Mouse (Mus musculus): ENCODE measurements at regions not wholly inside any gene's neighbourhood (a gene's known extent, or its start where the extent isn't known, plus 50 kb on each side); places are given as distances from the start of the nearest gene placed in this dataset.

DNA sequence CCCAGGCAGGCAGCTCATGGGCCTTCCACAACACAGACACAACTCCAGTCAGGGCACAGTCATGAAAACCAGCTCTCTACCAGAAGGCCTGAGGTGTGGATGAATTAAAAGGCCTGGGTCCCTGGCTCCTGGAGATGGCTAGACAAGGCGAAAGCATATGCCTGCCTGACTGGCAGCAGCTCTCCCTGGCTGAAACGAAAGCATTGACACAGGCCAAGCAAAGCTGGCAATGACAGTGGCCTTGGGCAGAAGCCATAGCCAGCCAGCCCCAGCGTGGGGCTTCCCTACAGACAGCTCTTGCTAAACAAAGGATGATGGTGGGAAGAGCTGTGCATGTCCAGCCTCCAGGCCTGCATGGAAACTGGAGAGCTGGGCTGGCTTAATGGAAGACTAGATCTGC, 396.9 kb upstream of the Clint1 start:
- H3K9ac ChIP-seq (replicated peaks; ENCODE audit: low read depth, low read length) = no peak overlapping the region
- H3K9me3 ChIP-seq (ENCODE audit: control insufficient read depth, low read depth, low read length) = no peaks in the 10 kb centered on the region
- H3K27me3 ChIP-seq (ENCODE audit: control insufficient read depth, insufficient read depth, low read length) = no peaks in the 10 kb centered on the region
- no peak for ATAC-seq (ENCODE audit: insufficient number of reproducible peaks, insufficient read depth, low FRiP score, low read depth)
- H3K4me1 ChIP-seq (ENCODE audit: control insufficient read depth, insufficient read depth, low read length) = no peaks in the 10 kb centered on the region
- WGBS = 79% methylated on average over 3 of the region's 3 CpGs
- no peak overlapping the region for H3K4me2 ChIP-seq (replicated peaks; ENCODE audit: low read depth, low read length)
- H3K4me3 ChIP-seq (ENCODE audit: low read depth, low read length) = no peak overlapping the region
- no peak overlapping the region for H3K27ac ChIP-seq (ENCODE audit: low read length)
- no peaks in the 10 kb centered on the region for H3K36me3 ChIP-seq (ENCODE audit: control insufficient read depth, insufficient read depth, low read length)

DNA sequence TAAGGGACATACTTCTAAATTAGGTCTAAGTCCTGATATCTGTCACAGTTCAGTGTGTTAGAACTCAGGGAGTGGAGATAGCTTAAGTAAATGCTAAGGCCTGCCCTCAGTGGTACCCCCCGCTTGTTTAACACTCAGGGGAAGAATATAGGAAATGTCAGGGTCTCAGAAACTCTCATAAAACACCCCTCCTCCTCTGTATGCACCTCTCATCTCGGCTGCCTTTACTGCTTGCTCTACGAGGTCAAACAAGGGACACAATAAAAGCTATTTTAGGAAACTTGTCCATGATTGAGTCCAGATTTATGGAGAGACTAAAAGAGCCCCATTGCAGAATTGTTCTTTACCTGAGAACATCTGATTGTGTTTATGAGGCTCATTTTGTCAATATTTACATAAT, 395.1 kb upstream of the Clint1 start:
- no peak overlapping the region for H3K4me2 ChIP-seq (replicated peaks; ENCODE audit: low read depth, low read length)
- H3K27ac ChIP-seq (ENCODE audit: low read length) = no peak overlapping the region
- ATAC-seq (ENCODE audit: insufficient number of reproducible peaks, insufficient read depth, low FRiP score, low read depth) = no peak
- no peak overlapping the region for H3K9ac ChIP-seq (replicated peaks; ENCODE audit: low read depth, low read length)
- no peaks in the 10 kb centered on the region for H3K4me1 ChIP-seq (ENCODE audit: control insufficient read depth, insufficient read depth, low read length)
- no peaks in the 10 kb centered on the region for H3K36me3 ChIP-seq (ENCODE audit: control insufficient read depth, insufficient read depth, low read length)
- H3K9me3 ChIP-seq (ENCODE audit: control insufficient read depth, low read depth, low read length) = no peaks in the 10 kb centered on the region
- no peak overlapping the region for H3K4me3 ChIP-seq (ENCODE audit: low read depth, low read length)
- no peaks in the 10 kb centered on the region for H3K27me3 ChIP-seq (ENCODE audit: control insufficient read depth, insufficient read depth, low read length)
- WGBS = 38% methylated on average over 3 of the region's 3 CpGs

DNA sequence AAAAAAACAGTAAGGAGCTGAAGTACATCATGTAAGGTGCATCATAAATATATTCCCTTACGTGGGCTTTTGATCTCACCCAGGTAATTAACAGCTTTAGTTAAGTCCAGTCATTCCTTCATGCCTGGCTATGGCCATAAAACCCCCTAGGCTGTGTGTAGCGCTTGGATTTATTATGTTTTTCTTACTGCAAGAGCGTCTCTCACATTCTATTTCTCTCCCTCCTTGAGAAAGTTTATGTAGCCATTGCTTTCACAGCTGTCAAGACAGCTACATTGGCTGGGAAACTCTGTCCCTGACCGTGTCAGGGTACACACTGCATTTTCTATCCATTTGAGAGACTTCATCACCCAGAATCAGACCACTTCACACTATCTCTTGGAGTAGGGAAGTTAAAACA, 394.3 kb upstream of the Clint1 start:
- WGBS = 51% methylated on average over 4 of the region's 4 CpGs
- ATAC-seq (ENCODE audit: insufficient number of reproducible peaks, insufficient read depth, low FRiP score, low read depth) = no peak
- H3K27ac ChIP-seq (ENCODE audit: low read length) = no peak overlapping the region

DNA sequence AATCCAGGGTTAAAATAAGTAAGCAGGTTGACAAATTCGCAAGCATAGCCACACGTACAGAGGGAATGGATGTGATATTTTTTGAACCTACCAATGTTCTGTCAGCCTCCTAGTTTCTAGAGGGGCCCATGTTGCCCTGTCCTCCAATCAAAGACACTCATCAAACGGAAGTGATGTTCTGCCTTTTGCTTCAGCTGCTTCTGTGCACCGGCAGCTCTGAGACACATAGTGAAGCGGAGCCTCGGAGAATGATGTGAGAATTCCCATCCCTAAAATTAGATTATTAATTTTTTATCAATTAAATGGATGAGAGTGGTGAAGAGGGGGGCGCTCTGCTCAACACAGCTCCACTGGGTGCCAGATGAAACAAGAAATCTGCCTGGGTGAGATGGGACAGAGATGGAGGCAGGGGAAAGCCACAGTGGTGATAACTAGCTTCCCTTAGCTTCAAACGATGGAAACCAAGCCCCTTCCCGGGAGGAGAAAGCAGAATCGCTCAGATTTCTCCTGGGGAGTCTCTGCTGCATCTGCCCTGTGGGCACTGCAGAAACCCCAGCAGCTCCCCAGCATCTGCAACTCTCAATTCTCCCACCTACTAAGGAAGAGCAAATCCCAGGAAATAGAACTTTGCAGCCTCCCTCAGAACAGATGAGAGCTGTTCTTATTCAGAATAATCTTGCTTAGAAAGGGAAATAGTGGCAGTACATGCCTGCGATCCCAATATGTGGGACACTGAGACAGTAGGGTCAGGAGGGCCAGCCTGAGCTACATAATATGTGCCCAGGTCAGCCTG, 391.7 kb upstream of the Clint1 start:
- no peak for ATAC-seq (ENCODE audit: insufficient number of reproducible peaks, insufficient read depth, low FRiP score, low read depth)
- Histone ChIP-seq H3K4me3 (ENCODE audit: low read depth, low read length) (no peak overlapping the region), H3K9me3 (ENCODE audit: control insufficient read depth, low read depth, low read length) (no peaks in the 10 kb centered on the region), H3K36me3 (ENCODE audit: control insufficient read depth, insufficient read depth, low read length) (no peaks in the 10 kb centered on the region), H3K4me2 (replicated peaks; ENCODE audit: low read depth, low read length) (no peak overlapping the region), H3K27me3 (ENCODE audit: control insufficient read depth, insufficient read depth, low read length) (no peaks in the 10 kb centered on the region), H3K27ac (ENCODE audit: low read length) (no peak overlapping the region), H3K4me1 (ENCODE audit: control insufficient read depth, insufficient read depth, low read length) (no peaks in the 10 kb centered on the region), H3K9ac (replicated peaks; ENCODE audit: low read depth, low read length) (no peak overlapping the region)
- WGBS = 83% methylated on average over 11 of the region's 11 CpGs

More for the DNA sequence above, 394.3 kb upstream of the Clint1 start:
- H3K27me3 ChIP-seq (ENCODE audit: control insufficient read depth, insufficient read depth, low read length) = no peaks in the 10 kb centered on the region
- no peaks in the 10 kb centered on the region for H3K9me3 ChIP-seq (ENCODE audit: control insufficient read depth, low read depth, low read length)
- H3K4me3 ChIP-seq (ENCODE audit: low read depth, low read length) = no peak overlapping the region
- no peaks in the 10 kb centered on the region for H3K36me3 ChIP-seq (ENCODE audit: control insufficient read depth, insufficient read depth, low read length)
- H3K4me2 ChIP-seq (replicated peaks; ENCODE audit: low read depth, low read length) = no peak overlapping the region
- no peaks in the 10 kb centered on the region for H3K4me1 ChIP-seq (ENCODE audit: control insufficient read depth, insufficient read depth, low read length)
- H3K9ac ChIP-seq (replicated peaks; ENCODE audit: low read depth, low read length) = no peak overlapping the region

DNA sequence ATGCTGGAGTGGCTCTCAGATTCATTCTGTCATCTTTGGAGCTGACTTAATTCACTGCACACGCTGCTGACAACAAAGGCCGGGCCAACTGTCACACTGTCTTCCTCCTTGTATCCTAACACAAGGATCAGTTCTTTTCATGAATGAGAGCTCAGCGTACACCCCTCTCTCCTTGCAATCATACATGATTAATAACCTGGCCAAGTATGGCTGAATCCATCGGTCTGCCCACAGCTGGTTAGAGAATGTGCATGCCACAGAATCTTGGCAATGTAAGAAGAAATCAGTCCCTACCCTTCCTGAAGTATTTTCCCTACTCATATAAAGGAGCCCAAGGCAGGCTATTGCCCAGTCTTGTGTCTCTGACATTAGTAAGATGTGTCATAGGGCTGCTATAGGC, 387.4 kb upstream of the Clint1 start:
- H3K36me3 ChIP-seq (ENCODE audit: control insufficient read depth, insufficient read depth, low read length) = no peaks in the 10 kb centered on the region

DNA sequence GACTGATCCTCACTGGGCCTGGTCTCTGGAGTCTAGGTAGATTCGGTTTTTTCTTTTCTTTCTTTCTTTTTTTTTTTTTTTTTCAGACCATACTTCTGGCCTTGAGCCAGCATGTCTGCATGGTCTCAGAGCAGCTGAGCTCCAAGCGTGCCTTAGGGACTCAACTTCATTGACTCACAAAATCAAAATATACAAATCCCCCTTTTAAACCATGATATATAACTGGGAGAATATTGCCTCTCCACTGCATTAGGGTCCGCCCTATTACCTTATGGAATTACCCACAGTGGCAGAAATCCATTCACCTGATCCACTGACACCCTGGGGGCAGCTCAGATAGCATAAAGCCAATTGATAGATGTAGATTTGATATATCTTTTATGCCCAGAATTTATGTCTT, 385.5 kb upstream of the Clint1 start:
- H3K4me2 ChIP-seq (replicated peaks; ENCODE audit: low read depth, low read length) = no peak overlapping the region
- H3K27ac ChIP-seq (ENCODE audit: low read length) = no peak overlapping the region
- no peaks in the 10 kb centered on the region for H3K36me3 ChIP-seq (ENCODE audit: control insufficient read depth, insufficient read depth, low read length)
- no peaks in the 10 kb centered on the region for H3K4me1 ChIP-seq (ENCODE audit: control insufficient read depth, insufficient read depth, low read length)
- H3K4me3 ChIP-seq (ENCODE audit: low read depth, low read length) = no peak overlapping the region
- no peak for ATAC-seq (ENCODE audit: insufficient number of reproducible peaks, insufficient read depth, low FRiP score, low read depth)
- no peak overlapping the region for H3K9ac ChIP-seq (replicated peaks; ENCODE audit: low read depth, low read length)
- no peaks in the 10 kb centered on the region for H3K27me3 ChIP-seq (ENCODE audit: control insufficient read depth, insufficient read depth, low read length)
- whole genome bisulfite sequencing = 55% methylated on average over 3 of the region's 3 CpGs
- H3K9me3 ChIP-seq (ENCODE audit: control insufficient read depth, low read depth, low read length) = no peaks in the 10 kb centered on the region

More for the DNA sequence above, 387.4 kb upstream of the Clint1 start:
- no peak overlapping the region for H3K9ac ChIP-seq (replicated peaks; ENCODE audit: low read depth, low read length)
- no peak overlapping the region for H3K27ac ChIP-seq (ENCODE audit: low read length)
- ATAC-seq (ENCODE audit: insufficient number of reproducible peaks, insufficient read depth, low FRiP score, low read depth) = no peak
- no peaks in the 10 kb centered on the region for H3K27me3 ChIP-seq (ENCODE audit: control insufficient read depth, insufficient read depth, low read length)
- H3K4me2 ChIP-seq (replicated peaks; ENCODE audit: low read depth, low read length) = no peak overlapping the region
- no peak overlapping the region for H3K4me3 ChIP-seq (ENCODE audit: low read depth, low read length)
- 64% methylated on average over 4 of the region's 4 CpGs for WGBS
- H3K4me1 ChIP-seq (ENCODE audit: control insufficient read depth, insufficient read depth, low read length) = no peaks in the 10 kb centered on the region
- no peaks in the 10 kb centered on the region for H3K9me3 ChIP-seq (ENCODE audit: control insufficient read depth, low read depth, low read length)

DNA sequence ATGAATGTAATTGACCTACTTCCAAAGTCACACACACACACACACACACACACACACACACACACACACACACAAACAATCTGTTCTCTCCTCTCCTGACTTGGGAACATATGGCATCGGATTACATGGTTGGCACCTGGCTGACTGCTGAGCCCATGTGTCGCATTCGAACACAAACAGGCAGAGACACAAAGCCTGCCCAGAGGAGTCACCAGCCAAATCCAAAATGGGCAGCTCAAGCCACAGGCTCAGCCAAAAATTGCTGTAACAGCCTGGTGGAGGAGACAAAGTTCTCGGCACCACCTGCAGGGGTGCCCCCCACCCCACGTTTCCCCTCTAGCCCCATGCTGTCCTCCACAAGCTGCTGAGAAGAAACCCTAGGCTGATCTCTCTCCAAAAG, 379.7 kb upstream of the Clint1 start:
- Histone ChIP-seq H3K9me3 (ENCODE audit: control insufficient read depth, low read depth, low read length) (no peaks in the 10 kb centered on the region), H3K4me1 (ENCODE audit: control insufficient read depth, insufficient read depth, low read length) (no peaks in the 10 kb centered on the region), H3K4me2 (replicated peaks; ENCODE audit: low read depth, low read length) (no peak overlapping the region), H3K9ac (replicated peaks; ENCODE audit: low read depth, low read length) (no peak overlapping the region), H3K27me3 (ENCODE audit: control insufficient read depth, insufficient read depth, low read length) (no peaks in the 10 kb centered on the region), H3K27ac (ENCODE audit: low read length) (no peak overlapping the region), H3K36me3 (ENCODE audit: control insufficient read depth, insufficient read depth, low read length) (no peaks in the 10 kb centered on the region), H3K4me3 (ENCODE audit: low read depth, low read length) (no peak overlapping the region)
- WGBS = 63% methylated on average over 5 of the region's 5 CpGs
- ATAC-seq (ENCODE audit: insufficient number of reproducible peaks, insufficient read depth, low FRiP score, low read depth) = no peak

DNA sequence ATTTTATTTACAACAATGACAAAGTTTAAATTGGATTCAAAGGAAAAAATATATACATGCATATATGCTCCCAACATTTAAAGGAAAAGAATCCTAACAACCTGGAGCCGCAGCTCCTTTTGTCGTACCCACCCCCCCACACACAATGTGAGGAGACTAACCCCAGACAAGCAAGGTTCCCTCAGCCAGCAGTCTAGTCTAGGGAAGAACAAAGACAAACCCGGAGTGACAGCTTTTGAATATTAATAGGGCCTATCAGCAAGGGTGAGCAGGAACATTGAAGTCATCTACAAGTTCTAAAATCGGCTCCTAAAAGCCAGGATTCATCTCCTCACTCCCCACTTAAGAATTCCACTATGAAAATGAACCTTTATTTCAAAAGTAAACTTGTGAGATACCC, 374.9 kb upstream of the Clint1 start:
- WGBS = 63% methylated on average over 4 of the region's 4 CpGs
- no peaks in the 10 kb centered on the region for H3K27me3 ChIP-seq (ENCODE audit: control insufficient read depth, insufficient read depth, low read length)

DNA sequence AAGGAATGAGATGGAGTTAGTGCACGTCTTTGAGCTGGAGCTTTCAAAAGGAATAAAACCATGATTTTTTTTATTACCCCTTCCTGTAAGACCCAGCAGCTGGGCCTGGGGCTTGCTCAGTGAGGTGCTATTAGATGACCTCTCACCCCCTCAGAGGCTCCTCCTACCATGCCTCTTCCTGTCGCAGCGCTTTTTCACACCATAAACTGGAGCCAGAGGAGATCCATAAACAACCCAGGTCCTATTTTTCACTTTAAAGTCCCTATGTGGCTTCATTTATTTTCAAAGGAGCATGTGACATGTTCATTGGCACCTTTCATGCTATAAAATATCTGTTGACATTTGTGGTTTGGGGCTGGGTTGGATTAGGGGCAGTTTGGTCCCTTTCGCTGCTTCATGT, 365.9 kb upstream of the Clint1 start:
- Histone ChIP-seq H3K27me3 (ENCODE audit: control insufficient read depth, insufficient read depth, low read length) (no peaks in the 10 kb centered on the region), H3K27ac (ENCODE audit: low read length) (no peak overlapping the region), H3K36me3 (ENCODE audit: control insufficient read depth, insufficient read depth, low read length) (no peaks in the 10 kb centered on the region), H3K9me3 (ENCODE audit: control insufficient read depth, low read depth, low read length) (no peaks in the 10 kb centered on the region), H3K4me2 (replicated peaks; ENCODE audit: low read depth, low read length) (no peak overlapping the region), H3K4me1 (ENCODE audit: control insufficient read depth, insufficient read depth, low read length) (no peaks in the 10 kb centered on the region), H3K4me3 (ENCODE audit: low read depth, low read length) (no peak overlapping the region), H3K9ac (replicated peaks; ENCODE audit: low read depth, low read length) (no peak overlapping the region)
- ATAC-seq (ENCODE audit: insufficient number of reproducible peaks, insufficient read depth, low FRiP score, low read depth) = no peak
- WGBS = 76% methylated on average over 4 of the region's 4 CpGs

More for the DNA sequence above, 374.9 kb upstream of the Clint1 start:
- no peak overlapping the region for H3K4me2 ChIP-seq (replicated peaks; ENCODE audit: low read depth, low read length)
- no peaks in the 10 kb centered on the region for H3K4me1 ChIP-seq (ENCODE audit: control insufficient read depth, insufficient read depth, low read length)
- ATAC-seq (ENCODE audit: insufficient number of reproducible peaks, insufficient read depth, low FRiP score, low read depth) = no peak
- no peaks in the 10 kb centered on the region for H3K9me3 ChIP-seq (ENCODE audit: control insufficient read depth, low read depth, low read length)
- no peak overlapping the region for H3K4me3 ChIP-seq (ENCODE audit: low read depth, low read length)
- H3K9ac ChIP-seq (replicated peaks; ENCODE audit: low read depth, low read length) = no peak overlapping the region
- H3K27ac ChIP-seq (ENCODE audit: low read length) = no peak overlapping the region
- H3K36me3 ChIP-seq (ENCODE audit: control insufficient read depth, insufficient read depth, low read length) = no peaks in the 10 kb centered on the region

Measured in stomach, embryonic 14.5 days (tissue).